Mouse (Mus musculus) c-Kit-positive CD71-positive TER-119-positive erythroid progenitor cells, embryonic 14.5 days (primary cell): Measurements from ENCODE around the gene Cela2a.
"Not testable (repeated sequence)": the region's sequence is repeated elsewhere in the genome, so short reads cannot be mapped to it uniquely, and the experiment has no call there.

ENCODE experiments used
- DNase-seq: peaks from one replicate; pipeline ENCODE4 v3.0.0-alpha.2; 2013; ENCODE audit warnings: low spot score

The Cela2a gene

DNA sequence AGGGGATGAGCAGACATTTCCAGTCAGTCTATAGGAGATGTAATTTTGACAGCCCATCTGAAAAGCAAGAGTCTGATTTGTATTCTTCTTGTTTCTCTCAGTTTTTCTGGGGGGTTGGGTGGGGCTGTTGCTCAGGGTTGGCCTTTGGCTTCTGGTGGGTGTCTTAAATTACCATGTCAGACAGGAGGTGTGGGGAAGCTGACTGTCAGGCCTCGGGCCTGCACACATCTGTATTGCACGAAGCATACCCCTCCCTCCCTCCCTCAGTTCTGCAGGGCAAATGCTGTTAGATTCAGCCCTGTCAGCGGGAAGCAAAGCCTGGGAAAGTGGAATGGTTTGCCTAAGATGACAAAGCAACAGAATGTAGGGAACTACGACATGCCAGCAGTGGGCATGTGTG is 29.0 kb downstream of the Cela2a start:
- DNase-seq: no peak

DNA sequence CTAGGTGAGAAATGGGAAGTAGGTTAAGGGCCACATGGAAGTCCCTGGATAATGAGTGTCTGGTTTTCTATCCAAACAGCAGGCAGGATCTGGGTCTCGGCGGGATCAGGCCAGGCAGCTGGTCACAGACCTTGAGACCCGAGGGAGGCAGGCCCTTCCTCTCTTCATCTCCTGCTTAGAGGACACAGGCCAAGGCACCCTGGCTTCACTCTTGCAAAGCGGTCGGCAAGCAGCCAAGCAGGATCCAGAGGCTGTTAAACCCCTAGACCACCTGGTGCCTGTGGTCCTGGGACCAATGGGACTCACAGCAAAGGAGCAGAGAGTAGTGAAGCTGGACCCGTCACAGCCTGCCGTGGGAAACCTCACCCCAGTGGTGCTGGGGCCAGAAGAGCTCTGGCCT is 29.6 kb downstream of the Cela2a start:
- no peak for DNase-seq

DNA sequence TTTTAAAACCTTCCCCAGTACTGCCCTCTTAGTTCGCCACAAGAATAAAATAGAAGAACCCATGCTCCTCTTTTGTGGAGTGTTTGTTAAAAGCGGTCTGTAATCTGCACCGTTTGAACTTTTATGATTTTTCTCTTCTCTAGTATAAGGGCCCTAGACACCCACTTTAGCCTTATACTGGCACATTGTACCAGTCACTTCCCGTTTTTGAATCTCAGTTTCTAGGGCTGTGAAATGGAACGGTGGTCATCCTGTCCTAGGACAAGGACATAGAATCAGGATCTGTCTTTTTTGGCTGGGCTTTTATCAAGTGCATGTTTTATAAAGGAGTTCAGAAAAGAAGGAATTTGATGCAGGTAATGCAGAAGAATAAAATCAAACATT is 31.8 kb downstream of the Cela2a start:
- no peak for DNase-seq

DNA sequence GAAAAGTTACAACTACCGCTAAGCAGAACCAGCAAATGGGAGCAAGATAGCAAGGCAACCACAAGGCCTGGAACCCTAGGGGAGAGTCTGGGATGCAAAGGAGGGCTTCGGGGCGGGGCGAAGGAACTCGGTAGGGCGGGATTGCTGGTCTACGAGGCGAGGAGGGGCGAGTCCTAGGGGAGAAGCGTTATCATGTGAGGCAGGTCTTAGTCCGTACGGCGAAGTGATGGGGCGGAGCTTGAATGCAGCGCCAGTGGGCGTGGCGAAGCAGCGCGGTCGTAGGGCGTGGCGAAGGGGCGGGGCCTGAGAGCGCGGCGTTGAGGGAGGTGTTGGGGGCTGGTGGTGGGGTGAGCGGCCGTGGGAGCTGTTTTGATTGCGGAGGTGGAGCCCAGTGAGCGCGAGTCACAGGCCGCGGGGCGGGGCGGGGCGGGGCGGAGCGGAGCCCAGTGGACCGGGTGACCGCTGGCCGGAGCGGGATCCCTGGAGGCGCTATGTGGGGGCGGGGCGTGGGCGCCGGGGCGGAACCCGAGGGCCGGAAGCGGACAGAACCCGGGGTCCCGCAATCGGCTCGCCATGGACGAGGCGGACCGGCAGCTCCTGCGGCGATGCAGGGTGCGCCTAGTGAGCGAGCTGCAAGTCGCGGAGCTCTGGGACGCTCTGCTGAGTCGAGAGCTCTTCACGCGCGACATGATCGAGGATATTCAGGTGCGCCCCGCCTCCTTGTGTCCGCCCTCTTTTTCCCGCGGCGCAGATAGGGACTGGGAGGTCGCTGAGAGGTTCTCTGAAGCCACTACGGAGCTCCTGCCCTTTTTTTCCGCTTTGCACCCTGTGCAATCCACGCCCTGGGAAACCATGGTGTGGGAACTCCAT is 32.4 kb downstream of the Cela2a start, which contains the start of gene Casp9:
TSS of gene Casp9 (plus strand) at position 331 of the 870 bp plus-strand sequence.
- DNase-seq: peak; percentile 96

DNA sequence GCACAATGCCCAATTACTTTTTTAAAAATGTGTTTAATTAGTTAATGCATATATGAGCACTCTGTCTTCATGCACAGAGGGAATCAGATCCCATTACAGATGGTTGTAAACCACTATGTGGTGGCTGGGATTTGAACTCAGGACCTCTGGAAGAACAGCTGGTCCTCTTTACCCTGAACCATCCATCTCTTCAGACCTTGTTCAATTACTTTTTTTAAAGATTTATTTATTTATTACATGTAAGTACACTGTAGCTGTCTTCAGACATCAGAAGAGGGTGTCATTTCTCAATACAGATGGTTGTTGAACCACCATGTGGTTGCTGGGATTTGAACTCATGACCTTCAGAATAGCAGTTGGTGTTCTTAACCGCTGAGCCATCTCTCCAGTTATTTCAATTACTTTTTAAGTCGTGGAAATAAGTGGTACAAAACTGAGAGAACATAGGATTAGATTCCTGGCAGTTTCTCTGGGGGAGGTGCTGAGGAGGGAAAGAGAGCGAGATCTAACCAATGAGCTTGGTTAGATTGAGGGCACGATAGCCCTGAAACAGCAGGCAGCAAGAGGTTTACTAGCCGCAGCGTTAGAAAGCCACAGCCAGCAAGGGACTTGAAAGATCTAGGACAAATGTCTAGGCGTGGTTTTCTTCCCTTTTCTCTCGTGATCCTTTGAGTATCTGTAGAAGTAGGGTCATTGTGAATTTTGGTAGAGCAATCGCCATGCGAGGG is 33.2 kb downstream of the Cela2a start:
- DNase-seq: no peak

DNA sequence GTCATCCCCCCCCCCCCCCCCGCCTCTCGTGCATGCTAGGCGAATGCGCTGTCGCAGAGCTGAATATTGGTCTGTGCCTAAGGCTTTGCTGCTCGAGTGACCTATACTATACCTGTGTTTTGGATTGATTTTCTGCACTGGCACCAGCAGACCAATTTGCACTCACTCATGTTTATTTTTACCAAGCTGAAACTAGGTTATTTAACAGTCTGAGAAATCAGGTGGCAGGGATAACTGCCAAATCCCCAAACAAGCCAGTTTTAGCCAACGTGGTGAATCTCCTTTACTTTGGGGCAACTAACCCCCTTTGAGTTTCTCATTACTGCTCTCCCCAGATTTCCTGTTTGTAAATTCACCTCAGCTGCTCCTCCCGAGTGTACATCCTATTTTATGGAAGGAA is 34.0 kb downstream of the Cela2a start:
- DNase-seq: no peak

DNA sequence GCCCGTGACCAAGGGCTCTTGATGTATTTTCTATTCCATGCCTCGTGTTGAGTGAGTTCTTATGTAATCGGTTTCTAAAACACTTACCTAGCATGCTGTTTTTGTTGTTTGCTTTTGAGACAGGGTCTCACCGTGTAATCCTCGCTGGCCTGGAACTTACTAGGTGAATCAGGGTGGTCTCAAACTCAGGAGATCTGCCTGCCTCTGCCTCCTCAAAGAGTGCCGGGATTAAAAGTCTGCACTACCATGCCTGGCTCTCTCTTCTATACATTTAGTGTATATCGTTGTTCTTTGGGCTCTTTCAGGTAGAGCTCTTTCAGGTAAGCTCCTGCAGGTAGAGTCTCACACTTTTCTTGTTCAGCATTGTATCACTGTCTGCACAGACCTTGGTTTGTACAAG is 34.5 kb downstream of the Cela2a start:
- DNase-seq: no peak

DNA sequence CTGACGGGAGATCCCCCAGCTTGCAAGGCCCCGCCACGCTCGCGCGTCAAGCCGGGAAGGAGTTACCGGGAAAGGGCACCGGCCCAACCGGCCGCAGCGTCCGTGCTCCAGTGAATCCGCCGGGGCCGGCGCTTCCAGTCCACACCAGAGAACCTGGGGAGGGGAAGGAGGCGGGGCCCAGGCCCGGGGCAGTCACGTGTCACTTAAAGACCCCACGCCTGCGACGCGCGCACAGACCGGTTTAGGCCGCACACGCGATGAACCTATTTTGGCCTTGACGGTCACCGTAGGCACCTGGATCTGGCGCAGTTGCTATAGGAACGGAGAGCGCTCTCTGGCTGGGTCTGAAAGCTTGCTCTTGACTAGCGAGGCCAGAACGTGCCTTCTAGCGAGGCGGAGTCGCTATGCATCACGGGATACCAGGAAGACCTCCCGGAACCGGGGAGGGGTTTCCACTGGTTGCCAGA is 35.4 kb downstream of the Cela2a start, which contains the start of gene Dnajc16:
TSS of gene Dnajc16 (minus strand) at position 408 of the 467 bp plus-strand sequence.
- DNase-seq: peak; percentile 98

DNA sequence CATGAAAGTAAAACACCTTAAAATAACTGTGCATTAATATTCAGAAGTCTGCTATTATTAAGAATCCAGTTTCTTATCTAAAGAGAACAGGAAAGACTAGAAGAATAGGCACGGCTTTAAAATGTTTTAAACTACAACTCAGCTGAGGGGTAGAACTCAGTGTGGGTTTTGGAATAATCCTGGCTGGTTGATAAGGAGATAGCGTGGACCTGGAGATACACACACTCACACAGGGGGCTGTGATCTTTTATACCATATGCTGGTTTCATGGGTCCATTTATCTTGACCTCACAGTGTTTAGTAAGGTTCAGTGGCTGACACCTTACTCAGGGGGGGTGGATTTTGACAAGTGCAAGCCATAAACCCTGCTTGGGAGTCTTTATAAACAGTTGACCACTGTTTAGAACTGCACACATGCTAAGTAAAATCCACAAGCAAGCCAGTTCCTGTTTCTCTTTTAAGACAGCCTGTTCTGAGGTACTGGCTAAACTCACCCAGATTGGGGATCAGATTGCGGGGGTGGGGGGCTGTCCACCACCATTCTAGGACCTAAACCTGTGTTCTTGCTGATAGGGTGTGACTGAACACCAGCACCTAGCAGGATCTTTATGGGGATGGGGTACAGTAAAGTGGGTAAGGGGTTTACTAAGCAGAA is 36.3 kb downstream of the Cela2a start:
- no peak for DNase-seq

DNA sequence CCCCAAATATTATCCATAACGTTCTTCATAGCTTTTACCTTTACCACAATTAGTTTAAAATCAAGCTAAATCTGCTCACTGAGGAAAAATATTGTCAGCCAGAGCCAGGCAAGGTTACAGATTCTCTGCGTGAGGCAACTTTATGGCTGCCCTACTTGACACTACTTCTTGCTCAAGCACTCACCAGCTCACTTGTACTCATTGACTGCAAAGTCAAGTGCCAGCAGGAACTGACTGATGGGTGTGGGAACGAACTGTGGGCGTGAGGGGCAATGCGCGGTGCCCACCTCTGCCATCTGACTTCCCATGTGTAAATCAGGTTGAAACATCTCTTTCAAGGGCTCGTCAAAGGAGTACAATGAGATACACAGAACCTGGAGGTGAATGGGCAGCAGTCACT is 38.5 kb downstream of the Cela2a start:
- DNase-seq: no peak

DNA sequence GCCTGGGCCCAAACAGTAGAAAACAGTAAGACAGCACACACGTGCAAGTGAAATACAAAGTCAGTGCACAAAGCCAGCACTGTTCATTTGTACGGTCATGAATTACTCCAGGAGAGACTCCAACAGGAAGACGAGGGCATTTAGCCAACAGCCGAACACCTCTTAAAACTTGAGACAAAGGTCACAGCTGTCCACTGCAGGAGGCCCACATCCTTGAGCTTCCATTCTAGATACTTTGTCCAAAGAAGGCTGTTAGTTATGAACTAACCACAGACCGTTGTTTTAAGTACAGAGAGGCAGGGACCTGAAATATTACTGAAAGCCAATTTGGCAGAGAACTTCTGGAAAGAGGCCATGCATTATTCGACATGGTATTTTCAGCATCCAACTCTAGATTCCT is 38.9 kb downstream of the Cela2a start:
- no peak for DNase-seq

DNA sequence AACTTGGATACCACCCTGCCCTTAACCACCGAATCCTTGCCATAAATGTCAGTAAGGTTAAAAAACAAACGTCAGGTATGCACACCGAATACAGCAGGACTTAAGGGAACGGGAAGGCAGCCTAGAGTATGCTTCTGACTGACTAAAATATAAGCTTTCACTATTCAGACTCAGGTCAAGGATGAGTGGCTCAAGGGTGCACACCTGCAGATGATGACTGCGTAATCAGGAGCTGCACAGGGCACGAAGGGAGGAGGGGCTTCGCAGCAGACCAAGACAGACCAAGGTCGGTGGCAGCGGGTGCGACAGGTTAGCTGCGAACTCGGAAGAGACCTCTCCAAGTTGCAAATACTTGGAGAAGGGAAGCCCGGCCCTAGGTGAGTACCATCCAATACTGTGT is 39.8 kb downstream of the Cela2a start:
- no peak for DNase-seq

DNA sequence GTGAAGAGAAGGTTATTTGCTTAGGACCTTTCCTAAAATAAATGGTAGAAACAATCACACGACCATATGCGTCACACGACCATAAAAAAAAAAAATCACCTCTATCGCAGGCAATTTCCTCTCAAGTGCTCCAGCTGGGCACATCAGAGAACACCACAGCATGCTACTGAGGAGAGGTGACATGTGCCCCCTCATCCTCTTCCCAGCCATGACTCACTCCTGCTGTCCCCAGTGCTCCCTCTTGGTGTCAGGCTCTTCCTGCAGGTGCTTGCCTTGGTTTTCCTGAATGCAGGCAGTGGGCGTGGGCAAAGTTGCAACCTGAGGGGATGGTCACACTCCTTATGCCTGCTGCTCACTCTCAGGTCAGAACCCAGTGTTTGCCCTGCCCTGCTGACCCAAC is 41.1 kb downstream of the Cela2a start:
- no peak for DNase-seq

DNA sequence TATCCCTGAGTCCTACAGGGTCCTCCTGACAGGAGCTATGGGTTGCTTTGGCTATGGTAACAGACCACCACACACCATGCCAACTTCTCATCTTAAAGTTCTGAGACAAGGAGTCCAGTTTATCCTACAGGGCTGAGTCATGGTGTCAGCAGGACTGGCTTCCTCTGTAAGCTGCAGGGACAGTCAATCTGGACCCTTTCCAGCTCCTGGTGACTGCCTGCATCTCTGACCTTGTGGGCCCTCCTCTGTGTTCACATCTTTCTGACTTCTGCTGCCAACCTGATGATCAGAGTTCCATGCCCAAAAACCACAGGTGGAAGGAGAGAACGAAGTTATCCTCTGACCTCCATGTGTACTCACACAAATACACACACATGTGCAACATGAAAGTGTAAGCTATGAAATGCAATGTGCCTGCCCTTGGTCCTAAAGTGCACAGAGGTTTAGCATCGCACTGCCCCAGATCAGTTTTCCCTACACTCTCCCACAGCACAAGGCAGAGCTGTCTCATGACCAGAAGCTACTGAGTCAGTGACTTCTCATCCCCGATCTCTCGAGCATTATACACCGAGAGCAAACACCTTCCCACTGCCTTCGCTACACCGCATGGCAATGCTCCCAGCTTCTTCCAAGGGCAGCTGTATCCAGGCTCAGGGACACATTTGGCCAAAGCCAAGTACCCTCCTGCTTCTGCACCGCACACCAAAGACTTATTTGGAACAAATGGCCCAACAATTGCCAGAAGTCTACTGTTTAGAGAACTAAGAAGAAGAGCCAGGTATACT is 44.6 kb downstream of the Cela2a start:
- no peak for DNase-seq

DNA sequence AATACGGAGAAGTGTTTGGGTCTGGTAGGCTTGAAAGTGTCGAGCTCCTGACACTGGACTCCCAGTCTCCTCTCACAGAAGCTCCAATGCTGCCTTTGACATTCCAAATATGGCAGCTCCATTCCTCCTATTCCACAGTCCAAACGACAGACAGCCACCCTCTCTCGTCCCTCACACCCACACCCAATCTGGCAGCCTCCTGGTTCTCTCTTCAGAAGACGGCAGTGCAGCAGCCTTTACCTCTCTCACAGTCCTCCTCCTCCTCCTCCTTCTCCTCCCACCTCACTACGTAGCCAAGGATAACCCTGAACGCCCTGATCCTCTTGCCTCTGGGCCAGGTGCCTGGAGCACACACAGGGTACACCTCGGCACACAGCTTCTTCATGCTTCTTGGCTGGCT is 46.1 kb downstream of the Cela2a start:
- no peak for DNase-seq

DNA sequence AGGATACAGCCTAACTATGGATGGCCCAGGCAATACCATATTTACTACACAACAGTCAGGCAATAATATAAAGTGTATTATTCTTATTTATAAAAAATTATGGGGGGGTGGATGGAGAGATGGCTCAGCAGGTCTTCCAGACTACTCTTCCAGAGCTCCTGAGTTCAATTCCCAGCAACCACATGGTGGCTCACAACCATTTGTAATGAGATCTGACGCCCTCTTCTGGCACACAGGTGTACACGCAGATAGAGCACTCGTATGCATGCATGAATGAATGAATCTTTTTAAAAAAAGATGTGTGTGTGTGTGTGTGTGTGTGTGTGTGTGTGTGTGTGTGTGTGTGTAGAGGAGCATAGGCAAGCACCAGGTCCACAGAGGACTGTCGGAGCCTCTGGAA is 52.9 kb downstream of the Cela2a start:
- DNase-seq: not testable (repeated sequence)

DNA sequence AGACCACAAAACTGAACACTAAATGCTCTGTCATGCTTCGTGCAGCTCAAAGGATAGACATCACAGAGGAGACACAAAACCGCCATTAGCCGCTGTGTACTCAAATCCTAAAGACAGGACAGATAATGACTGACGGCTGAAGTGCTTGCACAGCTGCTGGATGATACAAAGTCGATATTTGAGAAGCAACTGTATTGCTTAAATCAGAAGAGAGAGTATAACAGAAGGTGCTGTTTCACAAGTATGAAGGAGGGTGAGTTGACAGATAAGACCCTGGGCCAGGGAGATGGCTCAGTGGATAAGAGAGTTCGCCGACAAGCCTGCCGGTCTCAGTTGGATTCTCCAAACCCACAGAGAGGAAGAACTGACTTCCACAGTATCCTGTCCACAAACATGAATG is 54.1 kb downstream of the Cela2a start:
- no peak for DNase-seq

DNA sequence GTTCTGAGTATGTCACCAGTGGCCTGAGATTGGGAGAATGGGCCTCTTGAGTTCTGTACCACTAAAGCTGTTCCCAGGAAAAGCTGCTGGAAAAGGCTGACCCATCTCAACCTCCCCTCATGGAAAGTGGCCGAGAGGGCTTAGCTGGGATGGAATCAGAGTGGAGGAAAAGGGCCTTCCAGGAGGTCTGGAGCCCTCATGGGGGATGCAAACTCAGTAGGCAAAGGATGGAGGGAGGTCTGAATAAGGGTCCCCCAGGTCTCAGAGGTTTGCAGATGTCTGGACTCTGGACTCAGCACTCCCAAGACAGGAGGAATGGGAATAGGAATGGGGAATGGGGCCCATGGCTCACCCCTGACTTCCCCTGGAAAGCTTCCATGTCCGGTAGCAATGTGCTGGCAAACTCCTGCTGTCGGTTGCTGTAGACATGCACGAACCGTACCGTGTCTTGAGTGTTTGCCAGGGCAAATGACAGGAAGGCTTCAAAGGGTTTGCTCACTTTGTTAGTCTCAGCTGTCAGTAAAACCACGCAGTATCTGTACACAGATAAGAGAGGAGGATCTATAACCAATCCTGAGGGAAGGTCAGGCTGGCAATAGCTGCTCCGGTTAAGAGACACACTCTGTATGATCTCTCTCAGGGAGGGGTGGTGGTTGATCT is 56.3 kb downstream of the Cela2a start:
- DNase-seq: no peak

DNA sequence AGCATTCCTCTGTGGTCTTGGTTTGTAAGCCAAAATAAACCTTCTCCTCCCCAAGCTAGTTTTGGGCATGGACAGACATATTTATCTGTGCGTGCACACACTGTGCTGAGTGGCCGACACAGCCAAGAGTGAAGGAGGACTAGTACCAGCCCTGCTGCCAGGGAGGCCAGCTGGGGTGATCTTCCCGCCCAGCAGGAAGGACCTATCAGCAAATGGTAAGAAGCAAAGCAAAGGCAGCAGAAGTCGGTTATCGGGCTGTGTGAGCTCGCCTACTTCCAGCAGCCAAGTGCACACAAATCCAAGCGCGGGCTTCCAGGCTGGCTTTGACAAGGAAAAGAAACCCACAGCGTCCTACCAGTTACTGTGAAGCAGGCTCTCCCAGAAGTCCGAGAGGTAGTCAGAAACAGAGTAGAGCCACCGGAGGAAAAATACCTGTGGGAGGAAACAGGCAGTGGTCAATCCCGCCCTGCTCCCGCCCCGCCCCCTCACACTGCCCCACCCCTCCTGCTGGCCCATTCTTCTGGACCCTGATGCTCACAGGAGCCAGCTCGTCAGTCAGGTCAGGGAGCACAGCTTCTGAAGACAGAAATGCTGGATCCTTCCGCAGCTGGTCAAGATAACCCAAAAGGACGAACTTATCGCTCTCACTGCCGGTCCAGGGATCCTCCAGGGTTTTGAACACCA is 58.5 kb downstream of the Cela2a start:
- DNase-seq: peak; percentile 70

DNA sequence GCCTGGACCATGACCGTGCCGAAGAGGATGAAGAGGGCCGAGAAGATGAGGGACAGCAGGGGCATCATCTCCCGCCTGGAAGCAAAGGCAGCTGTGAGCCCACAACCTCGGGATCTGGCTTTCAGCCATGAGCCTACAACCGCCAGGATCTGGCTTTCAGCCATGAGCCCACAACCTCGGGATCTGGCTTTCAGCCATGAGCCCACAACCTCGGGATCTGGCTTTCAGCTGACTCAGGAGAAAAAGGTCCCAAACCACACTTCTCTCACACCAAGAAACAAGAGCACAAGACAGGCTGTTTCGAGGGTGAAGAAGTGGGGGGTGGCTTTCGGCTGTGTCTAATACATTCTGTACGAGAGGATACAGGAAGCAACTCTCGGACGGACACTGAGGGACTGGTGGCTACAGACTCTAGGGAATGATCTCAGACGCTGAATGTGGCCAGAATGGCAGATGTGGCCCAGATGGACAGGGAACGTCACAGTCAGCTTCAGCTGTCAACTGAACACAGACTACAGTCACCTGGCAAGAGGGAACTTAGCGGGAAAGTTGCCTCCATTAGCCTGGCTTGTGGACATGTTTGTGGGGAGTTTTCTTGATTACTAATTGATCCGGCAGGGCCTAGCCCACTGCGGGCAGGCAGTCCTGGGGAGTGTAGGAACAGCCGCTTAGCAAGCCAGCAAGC is 59.1 kb downstream of the Cela2a start:
- DNase-seq: no peak
